Mouse (Mus musculus) liver, embryonic 16.5 days (tissue): ENCODE results near the gene Sebox. TPM values are rescaled to one million over a fixed set of nuclear protein-coding genes. Genes with fewer than 3 reads are reported as not detected.

Experiments used
- ATAC-seq: fragments of 200-750 bp; cut with Nextera tagmentation; 2 replicates; pipeline ENCODE4 v1.8.0; 2017; ENCODE audit warnings: low read depth, mild to moderate bottlenecking, moderate number of reproducible peaks, moderate library complexity
- H3K27ac ChIP-seq: fragments of 300-500 bp; sonication (generic); 2 replicates; pipeline ENCODE4 v1.5.1; 2014; ENCODE audit warnings: mild to moderate bottlenecking, low read length
- H3K27me3 ChIP-seq: fragments of 300-500 bp; sonication (generic); 2 replicates; pipeline ENCODE4 v1.6.1; 2014; ENCODE audit warnings: low read depth, low read length, mixed read lengths; ENCODE audit not compliant: control insufficient read depth, insufficient read depth
- H3K36me3 ChIP-seq: fragments of 300-500 bp; sonication (generic); 2 replicates; pipeline ENCODE4 v1.6.1; 2014; ENCODE audit warnings: mild to moderate bottlenecking; ENCODE audit not compliant: control insufficient read depth, insufficient read depth
- H3K4me1 ChIP-seq: fragments of 300-500 bp; sonication (generic); 2 replicates; pipeline ENCODE4 v1.6.1; 2014; ENCODE audit warnings: low read depth, low read length, mixed read lengths; ENCODE audit not compliant: control insufficient read depth
- H3K4me2 ChIP-seq: fragments of 300-500 bp; sonication (generic); 2 replicates; pipeline ENCODE4 v1.6.1; 2014; ENCODE audit warnings: low read depth, low read length, mixed read lengths
- H3K4me3 ChIP-seq: fragments of 300-500 bp; sonication (generic); 2 replicates; pipeline ENCODE4 v1.5.1; 2014; ENCODE audit warnings: low read depth, mild to moderate bottlenecking, low read length
- H3K9ac ChIP-seq: fragments of 300-500 bp; sonication (generic); 2 replicates; pipeline ENCODE4 v1.6.1; 2014; ENCODE audit warnings: low read depth, low read length
- H3K9me3 ChIP-seq: fragments of 300-500 bp; sonication (generic); replicated peaks from 2 replicates; pipeline ENCODE4 v1.6.1; 2016; ENCODE audit warnings: low read length; ENCODE audit not compliant: control insufficient read depth
- WGBS: fragments of 180-500 bp; shearing (Covaris S2); extraction: QIAGEN DNeasy Blood & Tissue Kit; methylation state at CpG from one replicate; pipeline ENCODE4 v1.1.7; 2014; ENCODE audit not compliant: insufficient replicate concordance; 5-methylcytosine and 5-hydroxymethylcytosine counted together
- polyA plus RNA-seq: library from polyadenylated mRNA; unstranded; fragments of >200 nt; fragmentation: Nextera tagmentation; extraction: Ambion mirVana; gene quantifications from 2 replicates; pipeline ENCODE4 v1.2.1, GENCODE M21; 2015

Gene Sebox
- polyA plus RNA-seq, 1 experiment from 2014 or later = 0.25 TPM

- no peak for ATAC-seq
- H3K27ac ChIP-seq = no peak overlapping the region
- no peak overlapping the region for H3K9ac ChIP-seq
- WGBS = 47% methylated on average over 9 of the region's 9 CpGs
- peak overlapping the region; percentile 69 for H3K4me3 ChIP-seq
- no peaks in the 10 kb centered on the region for H3K27me3 ChIP-seq
- peaks cover 24% of the 10 kb centered on the region for H3K4me1 ChIP-seq
- H3K4me2 ChIP-seq = peak overlapping the region; percentile 80
- peaks cover 4% of the 10 kb centered on the region; the same call in 1 of the 2 replicates for H3K9me3 ChIP-seq
- no peaks in the 10 kb centered on the region for H3K36me3 ChIP-seq
These were observed 38.1 kb upstream of the Sebox start for GRCm38 (mm10) chr11:78465116-78465515.

- Histone ChIP-seq H3K27ac (peak within 1 kb of the TSS; percentile 85), H3K4me3 (peak within 1 kb of the TSS; percentile 69), H3K36me3 (no peaks in the 10 kb centered on the region), H3K4me2 (peak within 1 kb of the TSS; percentile 80), H3K9ac (peak within 1 kb of the TSS; percentile 71), H3K27me3 (no peaks in the 10 kb centered on the region), H3K4me1 (peaks cover 24% of the 10 kb centered on the region), H3K9me3 (peaks cover 4% of the 10 kb centered on the region; the same call in 1 of the 2 replicates)
- whole genome bisulfite sequencing = under 1% methylated on average over 41 of the region's 41 CpGs
- peak; percentile 94 for ATAC-seq
These were observed 37.6 kb upstream of the Sebox start, which contains the start of gene Slc46a1 for GRCm38 (mm10) chr11:78465568-78466180. Gene Slc46a1, plus strand, starts transcription at chr11:78465697.

- Histone ChIP-seq H3K4me1 (peaks cover 24% of the 10 kb centered on the region), H3K27ac (no peak overlapping the region)
- no peak for ATAC-seq
These were observed 36.9 kb upstream of the Sebox start for GRCm38 (mm10) chr11:78466242-78466912.

GRCm38 (mm10) chr11:78467515-78467914 lies 35.7 kb upstream of the Sebox start:
- WGBS = 62% methylated on average over 7 of the region's 7 CpGs
- ATAC-seq = no peak
- H3K9me3 ChIP-seq = no peaks in the 10 kb centered on the region
- no peak overlapping the region for H3K4me3 ChIP-seq
- no peaks in the 10 kb centered on the region for H3K36me3 ChIP-seq
- H3K9ac ChIP-seq = no peak overlapping the region
- H3K4me1 ChIP-seq = peaks cover 24% of the 10 kb centered on the region
- H3K27ac ChIP-seq = no peak overlapping the region
- H3K4me2 ChIP-seq = no peak overlapping the region
- H3K27me3 ChIP-seq = no peaks in the 10 kb centered on the region

More at GRCm38 (mm10) chr11:78466242-78466912, 36.9 kb upstream of the Sebox start:
- Histone ChIP-seq H3K9ac (peak overlapping the region; percentile 31; the same call in 1 of the 2 replicates), H3K4me2 (peak overlapping the region; percentile 80), H3K9me3 (peaks cover 4% of the 10 kb centered on the region; the same call in 1 of the 2 replicates), H3K27me3 (no peaks in the 10 kb centered on the region), H3K4me3 (peak overlapping the region; percentile 69), H3K36me3 (no peaks in the 10 kb centered on the region)
- WGBS = 61% methylated on average over 23 of the region's 23 CpGs

GRCm38 (mm10) chr11:78467932-78468331 lies 35.3 kb upstream of the Sebox start:
- no peaks in the 10 kb centered on the region for H3K36me3 ChIP-seq
- H3K4me3 ChIP-seq = no peak overlapping the region
- 38% methylated on average over 3 of the region's 3 CpGs for WGBS
- peaks cover 24% of the 10 kb centered on the region for H3K4me1 ChIP-seq
- no peak overlapping the region for H3K27ac ChIP-seq
- no peak overlapping the region for H3K4me2 ChIP-seq
- H3K9me3 ChIP-seq = no peaks in the 10 kb centered on the region
- no peak overlapping the region for H3K9ac ChIP-seq
- ATAC-seq = no peak
- H3K27me3 ChIP-seq = no peaks in the 10 kb centered on the region

GRCm38 (mm10) chr11:78471326-78472103 lies 31.7 kb upstream of the Sebox start:
- Histone ChIP-seq H3K36me3 (no peaks in the 10 kb centered on the region), H3K4me1 (peaks cover under 1% of the 10 kb centered on the region; the same call in 1 of the 2 replicates), H3K4me2 (no peak overlapping the region), H3K9me3 (no peaks in the 10 kb centered on the region), H3K4me3 (no peak overlapping the region), H3K9ac (no peak overlapping the region), H3K27me3 (no peaks in the 10 kb centered on the region), H3K27ac (no peak overlapping the region)
- no peak for ATAC-seq
- 65% methylated on average over 10 of the region's 10 CpGs for WGBS

GRCm38 (mm10) chr11:78475289-78475688 lies 28.0 kb upstream of the Sebox start:
- no peak overlapping the region for H3K27ac ChIP-seq
- ATAC-seq = no peak
- no peaks in the 10 kb centered on the region for H3K36me3 ChIP-seq
- no peaks in the 10 kb centered on the region for H3K27me3 ChIP-seq
- no peak overlapping the region for H3K4me3 ChIP-seq
- whole genome bisulfite sequencing = 25% methylated on average over 3 of the region's 3 CpGs
- H3K4me1 ChIP-seq = no peaks in the 10 kb centered on the region
- no peaks in the 10 kb centered on the region for H3K9me3 ChIP-seq
- H3K9ac ChIP-seq = no peak overlapping the region
- H3K4me2 ChIP-seq = no peak overlapping the region

- H3K27me3 ChIP-seq = peaks cover 21% of the 10 kb centered on the region
These were observed 19.6 kb upstream of the Sebox start for GRCm38 (mm10) chr11:78483639-78484038.

More at GRCm38 (mm10) chr11:78483639-78484038, 19.6 kb upstream of the Sebox start:
- Histone ChIP-seq H3K4me3 (no peak overlapping the region), H3K9ac (no peak overlapping the region), H3K9me3 (no peaks in the 10 kb centered on the region), H3K4me1 (no peaks in the 10 kb centered on the region), H3K36me3 (no peaks in the 10 kb centered on the region), H3K27ac (no peak overlapping the region), H3K4me2 (no peak overlapping the region)
- 40% methylated on average over 7 of the region's 7 CpGs for WGBS
- ATAC-seq = no peak
